In genomic region chr7:122979514-122979913, GRCm38 (mm10) we compare ENCODE assay signal across 16 mouse cellular contexts.
"Had no signal": no experiment of that assay in that cellular context is flagged by ENCODE, and none has a peak within 500 bp of the region (broad histone marks: within the 10 kb centered on the region; RNA-seq: fewer than 3 reads in every experiment).

No protein-coding gene starts in this region.

- H3K9ac ChIP-seq: neural tube, embryonic 13.5 days; neural tube, embryonic 15.5 days; stomach, embryonic 15.5 days had no signal

- H3K27me3 ChIP-seq: neural tube, embryonic 13.5 days; neural tube, embryonic 15.5 days; stomach, embryonic 15.5 days had no signal

- H3K9me3 ChIP-seq: neural tube, embryonic 13.5 days; neural tube, embryonic 15.5 days; stomach, embryonic 15.5 days had no signal

- H3K4me1 ChIP-seq: stomach, embryonic 15.5 days had no signal

- H3K4me3 ChIP-seq: neural tube, embryonic 13.5 days; neural tube, embryonic 15.5 days; stomach, embryonic 15.5 days had no signal

- H3K27ac ChIP-seq: neural tube, embryonic 13.5 days; neural tube, embryonic 15.5 days; stomach, embryonic 15.5 days; stomach, postnatal 0 days had no signal

- DNase-seq: retina, postnatal 1 day; right cerebral cortex, adult 18-20 months; right cerebral cortex, postnatal 14 days; right cerebral cortex, postnatal 25 days; right cerebral cortex, postnatal 4 days; spleen, adult 18-20 months; thymus, adult 18-20 months; thymus, adult 2 months; thymus, postnatal 14 days; thymus, postnatal 25 days; thymus, postnatal 36 days; thymus, postnatal 4 days had no signal
